Mouse (Mus musculus): ENCODE measurements around the gene Spink2.

DNA sequence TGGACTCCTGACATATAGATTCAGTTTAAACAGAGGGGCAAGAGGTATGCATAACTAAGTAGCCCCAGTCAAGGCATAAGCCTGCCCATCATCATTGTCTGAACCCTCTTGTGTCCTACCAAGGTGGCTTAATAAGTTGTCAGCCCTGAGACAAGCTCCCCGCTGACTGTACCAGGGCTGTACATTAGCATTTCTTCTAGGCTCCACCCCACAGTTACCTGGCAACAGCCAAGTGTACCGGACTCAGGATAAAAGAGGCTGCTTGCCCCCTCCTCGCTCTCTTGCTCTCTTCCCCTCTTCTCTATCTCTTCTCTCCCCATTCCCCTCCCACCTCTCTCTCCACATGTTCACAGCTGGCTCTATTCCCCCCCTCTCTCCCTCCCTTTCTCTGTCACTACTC is 23.6 kb upstream of the Spink2 start:
- TF ChIP-seq POLR2A (IDR thresholded peaks at IDR 0.05; ENCODE audit: borderline replicate concordance, control insufficient read depth, low read depth, low read length) (no peak), CTCF (IDR thresholded peaks at IDR 0.05; ENCODE audit: control insufficient read depth, insufficient read depth, low read length) (no peak)
